Mouse (Mus musculus) neural tube, embryonic 13.5 days (tissue): ENCODE measurements around the gene Abhd17a. TPM values are rescaled to one million over a fixed set of nuclear protein-coding genes. Genes with fewer than 3 reads are reported as not detected.

Source experiments
- ATAC-seq: fragments of 200-750 bp; cut with Nextera tagmentation; 2 replicates; pipeline ENCODE4 v1.8.0; 2017; ENCODE audit warnings: low read depth, mild to moderate bottlenecking, moderate TSS enrichment, moderate library complexity
- H3K27ac ChIP-seq: fragments of 300-500 bp; sonication (generic); replicated peaks from 2 replicates; pipeline ENCODE4 v1.5.1; 2015; ENCODE audit warnings: moderate library complexity, mild to moderate bottlenecking, inconsistent platforms
- H3K27me3 ChIP-seq: fragments of 300-500 bp; sonication (generic); 2 replicates; pipeline ENCODE4 v1.6.1; 2015; ENCODE audit warnings: mild to moderate bottlenecking, inconsistent platforms
- H3K36me3 ChIP-seq: fragments of 300-500 bp; sonication (generic); 2 replicates; pipeline ENCODE4 v1.6.1; 2015; ENCODE audit warnings: mild to moderate bottlenecking, inconsistent platforms
- H3K4me1 ChIP-seq: fragments of 300-500 bp; sonication (generic); replicated peaks from 2 replicates; pipeline ENCODE4 v1.6.1; 2015; ENCODE audit warnings: inconsistent platforms
- H3K4me2 ChIP-seq: fragments of 300-500 bp; sonication (generic); 2 replicates; pipeline ENCODE4 v1.6.1; 2015; ENCODE audit warnings: inconsistent platforms, mild to moderate bottlenecking, moderate library complexity
- H3K4me3 ChIP-seq: fragments of 300-500 bp; sonication (generic); 2 replicates; pipeline ENCODE4 v1.5.1; 2015; ENCODE audit warnings: mild to moderate bottlenecking, inconsistent platforms
- H3K9ac ChIP-seq: fragments of 300-500 bp; sonication (generic); 2 replicates; pipeline ENCODE4 v1.6.1; 2015; ENCODE audit warnings: moderate library complexity, mild to moderate bottlenecking, inconsistent platforms
- H3K9me3 ChIP-seq: fragments of 300-500 bp; sonication (generic); 2 replicates; pipeline ENCODE4 v1.6.1; 2016; ENCODE audit warnings: inconsistent platforms
- WGBS: fragments of 180-500 bp; shearing (Covaris S2); methylation state at CpG from one replicate; pipeline ENCODE4 v1.1.7; 2015; 5-methylcytosine and 5-hydroxymethylcytosine counted together
- microRNA-seq: library from miRNA; unstranded; fragments of <30 nt; microRNA quantifications from one replicate; pipeline ENCODE4, GENCODE M21; 2016
- polyA plus RNA-seq: library from polyadenylated mRNA; unstranded; fragments of >200 nt; fragmentation: Nextera tagmentation; extraction: Ambion mirVana; gene quantifications from 2 replicates; pipeline ENCODE4 v1.2.1, GENCODE M21; 2015

The Abhd17a gene
- polyA plus RNA-seq, 1 experiment from 2014 or later, result 123 TPM

GRCm38 (mm10) chr10:80535071-80535470 is 55.1 kb downstream of the Abhd17a start:
- Histone ChIP-seq H3K27ac (no peak overlapping the region), H3K4me3 (no peak overlapping the region), H3K9ac (no peak overlapping the region), H3K4me1 (no peaks in the 10 kb centered on the region), H3K4me2 (no peak overlapping the region), H3K27me3 (peaks cover 39% of the 10 kb centered on the region), H3K9me3 (no peaks in the 10 kb centered on the region), H3K36me3 (no peaks in the 10 kb centered on the region)
- WGBS, result 13% methylated on average over 14 of the region's 14 CpGs
- no peak for ATAC-seq

GRCm38 (mm10) chr10:80533704-80534103 is 56.4 kb downstream of the Abhd17a start:
- H3K9me3 ChIP-seq, result no peaks in the 10 kb centered on the region
- H3K4me1 ChIP-seq, result no peaks in the 10 kb centered on the region
- no peak for ATAC-seq
- H3K27ac ChIP-seq, result no peak overlapping the region
- H3K4me3 ChIP-seq, result no peak overlapping the region
- no peak overlapping the region for H3K4me2 ChIP-seq
- WGBS, result 15% methylated on average over 7 of the region's 7 CpGs
- H3K36me3 ChIP-seq, result no peaks in the 10 kb centered on the region
- H3K9ac ChIP-seq, result no peak overlapping the region
- peaks cover 34% of the 10 kb centered on the region for H3K27me3 ChIP-seq

Small RNA genes within 50 kb of the gene (microRNA-seq; reads per million reads assigned to microRNA genes)
- not detected for gene Mir6912

Other genes starting within 250 kb of the Abhd17a start
- gene Adamtsl5, start 241.9 kb downstream of the Abhd17a start, polyA plus RNA-seq, result 1.6 and 1.8 TPM in 2 replicates
- 1.0 and 1.5 TPM in 2 replicates for gene Plk5, start 233.9 kb downstream of the Abhd17a start, polyA plus RNA-seq
- 15.6 and 16.7 TPM in 2 replicates for gene Mex3d, start 202.7 kb downstream of the Abhd17a start, polyA plus RNA-seq
- gene Mbd3, start 190.8 kb downstream of the Abhd17a start, polyA plus RNA-seq, result 238 and 241 TPM in 2 replicates
- 462 and 574 TPM in 2 replicates for gene Uqcr11, start 183.5 kb downstream of the Abhd17a start, polyA plus RNA-seq
- gene Tcf3, start 156.7 kb downstream of the Abhd17a start, polyA plus RNA-seq, result 62.1 and 70.4 TPM in 2 replicates
- 0.92 and 1.2 TPM in 2 replicates for gene Onecut3, start 95.5 kb downstream of the Abhd17a start, polyA plus RNA-seq
- gene Atp8b3, start 51.2 kb downstream of the Abhd17a start, polyA plus RNA-seq, result 1.2 and 1.4 TPM in 2 replicates
- 26.8 and 28.0 TPM in 2 replicates for gene Rexo1, start 28.8 kb downstream of the Abhd17a start, polyA plus RNA-seq
- 4.9 and 5.5 TPM in 2 replicates for gene Klf16, start 13.0 kb downstream of the Abhd17a start, polyA plus RNA-seq
- gene Scamp4, start 12.5 kb upstream of the Abhd17a start, polyA plus RNA-seq, result 62.7 and 64.8 TPM in 2 replicates
- gene Adat3, start 12.5 kb upstream of the Abhd17a start, polyA plus RNA-seq, result 3.0 and 4.8 TPM in 2 replicates
- 2.8 and 3.7 TPM in 2 replicates for gene Gm49322, start 15.7 kb upstream of the Abhd17a start, polyA plus RNA-seq
- 98.0 and 110 TPM in 2 replicates for gene Csnk1g2, start 32.5 kb upstream of the Abhd17a start, polyA plus RNA-seq
- 93.9 and 100.0 TPM in 2 replicates for gene Btbd2, start 66.7 kb upstream of the Abhd17a start, polyA plus RNA-seq
- gene Mknk2, start 87.8 kb upstream of the Abhd17a start, polyA plus RNA-seq, result 61.4 and 63.4 TPM in 2 replicates
- gene Mob3a, start 111.6 kb upstream of the Abhd17a start, polyA plus RNA-seq, result 46.4 and 55.1 TPM in 2 replicates
- 37.2 and 39.1 TPM in 2 replicates for gene Izumo4, start 111.8 kb upstream of the Abhd17a start, polyA plus RNA-seq
- 106 and 114 TPM in 2 replicates for gene Ap3d1, start 151.9 kb upstream of the Abhd17a start, polyA plus RNA-seq
- 16.4 and 19.5 TPM in 2 replicates for gene Dot1l, start 164.9 kb upstream of the Abhd17a start, polyA plus RNA-seq
- gene Sf3a2, start 207.9 kb upstream of the Abhd17a start, polyA plus RNA-seq, result 67.5 and 71.0 TPM in 2 replicates
- gene Plekhj1, start 208.3 kb upstream of the Abhd17a start, polyA plus RNA-seq, result 128 and 137 TPM in 2 replicates
- gene Amh, start 214.9 kb upstream of the Abhd17a start, polyA plus RNA-seq, result 0.11 TPM in 1 of 2 replicates, not detected in the other
- gene Jsrp1, start 223.2 kb upstream of the Abhd17a start, polyA plus RNA-seq, result 0.76 and 1.1 TPM in 2 replicates
- 1,173 and 1,183 TPM in 2 replicates for gene Oaz1, start 236.3 kb upstream of the Abhd17a start, polyA plus RNA-seq